Mouse (Mus musculus) midbrain, postnatal 0 days (tissue): ENCODE measurements around the gene Tmem150c. TPM values are rescaled to one million over a fixed set of nuclear protein-coding genes. Genes with fewer than 3 reads are reported as not detected.
A peak's percentile ranks its signal among the peaks of the same experiment; 100 is the strongest.

Experiments used
- ATAC-seq: fragments of 200-750 bp; cut with Nextera tagmentation; 2 replicates; pipeline ENCODE4 v1.8.0; 2017; ENCODE audit warnings: moderate number of reproducible peaks, mild to moderate bottlenecking, moderate TSS enrichment, moderate library complexity; ENCODE audit not compliant: low FRiP score
- DNase-seq: peaks from one replicate; pipeline ENCODE4 v3.0.0-alpha.2; 2015; ENCODE audit warnings: low spot score
- H3K27ac ChIP-seq: fragments of 300-500 bp; sonication (generic); 2 replicates; pipeline ENCODE4 v1.5.1; 2014; ENCODE audit warnings: low read depth, mild to moderate bottlenecking, low read length, mixed read lengths
- H3K27me3 ChIP-seq: fragments of 300-500 bp; sonication (generic); 2 replicates; pipeline ENCODE4 v1.6.1; 2014; ENCODE audit warnings: low read length, control low read depth, mixed read lengths; ENCODE audit not compliant: insufficient read depth
- H3K36me3 ChIP-seq: fragments of 300-500 bp; sonication (generic); 2 replicates; pipeline ENCODE4 v1.6.1; 2014; ENCODE audit warnings: low read length, control low read depth, mixed read lengths; ENCODE audit not compliant: insufficient read depth
- H3K4me1 ChIP-seq: fragments of 300-500 bp; sonication (generic); 2 replicates; pipeline ENCODE4 v1.6.1; 2014; ENCODE audit warnings: mild to moderate bottlenecking, control low read depth, antibody characterized with exemption, low read length, mixed read lengths; ENCODE audit not compliant: insufficient read depth
- H3K4me2 ChIP-seq: fragments of 300-500 bp; sonication (generic); 2 replicates; pipeline ENCODE4 v1.6.1; 2014; ENCODE audit warnings: low read depth, mild to moderate bottlenecking, low read length, mixed read lengths; ENCODE audit not compliant: poor library complexity, severe bottlenecking
- H3K4me3 ChIP-seq: fragments of 300-500 bp; sonication (generic); 2 replicates; pipeline ENCODE4 v1.5.1; 2014; ENCODE audit warnings: low read depth, mild to moderate bottlenecking, low read length, moderate library complexity
- H3K9ac ChIP-seq: fragments of 300-500 bp; sonication (generic); replicated peaks from 2 replicates; pipeline ENCODE4 v1.6.1; 2014; ENCODE audit warnings: mild to moderate bottlenecking, low read length, moderate library complexity, mixed read lengths; ENCODE audit not compliant: poor library complexity, severe bottlenecking
- H3K9me3 ChIP-seq: fragments of 300-500 bp; sonication (generic); 2 replicates; pipeline ENCODE4 v1.6.1; 2016; ENCODE audit warnings: low read length, control low read depth
- CTCF ChIP-seq: IDR thresholded peaks from 2 replicates; pipeline ENCODE4 v1.5.1; 2016; ENCODE audit warnings: antibody characterized with exemption, mild to moderate bottlenecking
- WGBS: fragments of 180-500 bp; shearing (Covaris S2); extraction: QIAGEN DNeasy Blood & Tissue Kit; methylation state at CpG from one replicate; pipeline ENCODE4 v1.1.7; 2014; 5-methylcytosine and 5-hydroxymethylcytosine counted together
- polyA plus RNA-seq: library from polyadenylated mRNA; unstranded; fragments of >200 nt; fragmentation: Nextera tagmentation; extraction: Ambion mirVana; gene quantifications from 2 replicates; pipeline ENCODE4 v1.2.1, GENCODE M21; 2015
- total RNA-seq: library from RNA; depleted of rRNA; stranded (reverse); fragments of >200 nt; gene quantifications from 2 replicates; pipeline ENCODE4 v1.2.3, GENCODE M21; 2014

Tmem150c gene
- total and polyA plus RNA-seq, 2 experiments from 2014 or later, result 49.1 to 63.7 TPM

DNA sequence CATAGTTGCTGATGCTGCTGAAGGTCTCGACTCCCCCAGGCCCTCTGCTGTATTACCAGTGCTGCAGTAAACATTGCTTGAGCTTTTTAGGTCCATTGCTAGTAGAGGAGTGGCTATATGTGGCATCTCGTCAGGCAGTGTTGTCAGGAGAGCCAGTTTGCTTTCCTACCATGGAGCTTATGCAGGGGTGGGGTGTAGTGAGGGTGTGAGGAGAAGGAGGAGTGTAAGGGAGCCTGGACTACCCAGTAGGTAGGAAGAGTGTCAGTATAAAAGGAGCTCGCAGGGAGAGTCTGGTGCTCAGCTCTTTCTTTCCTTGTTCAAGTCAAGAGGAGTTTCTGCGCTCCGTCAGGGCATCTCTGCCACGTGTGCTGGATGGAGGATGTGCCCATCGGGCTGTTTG, 106.9 kb downstream of the Tmem150c start:
- ATAC-seq (no peak), DNase-seq (no peak)
- WGBS, result 92% methylated on average over 7 of the region's 7 CpGs
- no peak overlapping the region for H3K4me3 ChIP-seq
- no peaks in the 10 kb centered on the region for H3K4me1 ChIP-seq
- no peaks in the 10 kb centered on the region for H3K9me3 ChIP-seq
- H3K27ac ChIP-seq, result no peak overlapping the region
- no peaks in the 10 kb centered on the region for H3K36me3 ChIP-seq
- no peak overlapping the region for H3K4me2 ChIP-seq
- no peak for TF ChIP-seq CTCF
- H3K27me3 ChIP-seq, result no peaks in the 10 kb centered on the region
- no peak overlapping the region for H3K9ac ChIP-seq

- Histone ChIP-seq H3K4me1 (no peaks in the 10 kb centered on the region), H3K36me3 (no peaks in the 10 kb centered on the region), H3K27me3 (no peaks in the 10 kb centered on the region), H3K9me3 (no peaks in the 10 kb centered on the region), H3K4me3 (no peak overlapping the region), H3K27ac (no peak overlapping the region), H3K9ac (no peak overlapping the region), H3K4me2 (no peak overlapping the region)
- WGBS, result 99% methylated on average over 3 of the region's 3 CpGs
- TF ChIP-seq CTCF, result peak; percentile 26; the same call in 1 of the 2 replicates
- no peak for DNase-seq
- ATAC-seq, result no peak
Observed at GRCm38 (mm10) chr5:100049904-100050303, 109.7 kb downstream of the Tmem150c start.

GRCm38 (mm10) chr5:100047871-100048270, 111.7 kb downstream of the Tmem150c start:
- Histone ChIP-seq H3K27me3 (no peaks in the 10 kb centered on the region), H3K27ac (no peak overlapping the region), H3K9ac (no peak overlapping the region), H3K4me3 (no peak overlapping the region), H3K9me3 (no peaks in the 10 kb centered on the region), H3K4me1 (no peaks in the 10 kb centered on the region), H3K4me2 (no peak overlapping the region), H3K36me3 (no peaks in the 10 kb centered on the region)
- DNase-seq (peak; percentile 57), ATAC-seq (no peak)
- no peak for TF ChIP-seq CTCF
- 44% methylated on average over 7 of the region's 7 CpGs for WGBS

DNA sequence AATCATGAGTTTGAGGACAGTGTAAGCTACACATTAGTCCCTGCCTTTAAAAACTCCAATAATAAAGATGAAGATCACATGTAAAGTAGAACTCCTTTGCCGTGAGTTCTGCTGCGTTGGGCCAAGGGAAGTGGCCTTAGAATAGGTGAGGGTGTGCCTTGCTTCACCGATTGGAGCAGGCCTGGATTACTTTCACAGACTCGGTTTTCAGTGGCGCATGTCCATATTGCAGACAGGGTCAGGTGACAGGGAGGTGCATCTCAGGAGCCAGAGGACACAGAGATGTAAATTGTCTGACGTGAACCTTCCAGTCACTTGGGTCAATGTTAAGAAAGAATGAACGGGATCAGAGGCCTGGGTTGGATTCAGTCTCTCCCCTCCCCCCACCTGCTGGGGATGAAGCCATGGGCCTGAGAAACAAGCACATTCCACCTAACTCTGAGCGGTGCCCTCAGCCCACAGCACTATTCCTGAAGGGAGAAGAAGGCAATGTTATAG, 112.4 kb downstream of the Tmem150c start:
- H3K4me3 ChIP-seq, result no peak overlapping the region
- no peak overlapping the region for H3K27ac ChIP-seq
- no peak for TF ChIP-seq CTCF
- H3K36me3 ChIP-seq, result no peaks in the 10 kb centered on the region
- H3K27me3 ChIP-seq, result no peaks in the 10 kb centered on the region
- H3K9ac ChIP-seq, result no peak overlapping the region
- DNase-seq (no peak), ATAC-seq (no peak)
- no peaks in the 10 kb centered on the region for H3K9me3 ChIP-seq
- H3K4me1 ChIP-seq, result no peaks in the 10 kb centered on the region
- 48% methylated on average over 8 of the region's 8 CpGs for WGBS
- no peak overlapping the region for H3K4me2 ChIP-seq

DNA sequence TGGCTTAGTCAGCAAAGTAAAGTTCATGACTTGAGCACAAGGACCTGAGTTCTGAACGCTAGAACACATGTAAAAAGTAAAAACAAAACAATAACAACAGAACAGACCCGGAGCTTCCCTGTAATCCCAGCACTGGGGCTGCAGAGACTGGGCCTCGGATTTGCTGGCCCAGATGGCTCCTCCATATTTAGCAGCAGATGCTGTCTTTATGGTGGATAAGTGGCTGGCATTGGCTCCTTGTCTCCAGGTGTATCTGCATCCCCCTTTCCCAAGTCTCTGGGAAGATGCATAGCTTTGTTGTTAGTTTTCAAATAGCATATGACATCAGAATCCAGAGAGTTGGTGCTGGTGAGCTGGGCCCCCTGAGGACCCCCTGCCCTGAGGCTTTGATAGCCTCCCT, 113.5 kb downstream of the Tmem150c start:
- H3K4me2 ChIP-seq, result no peak overlapping the region
- no peak overlapping the region for H3K27ac ChIP-seq
- no peaks in the 10 kb centered on the region for H3K9me3 ChIP-seq
- ATAC-seq, result no peak
- no peak for TF ChIP-seq CTCF
- 79% methylated on average over 3 of the region's 3 CpGs for WGBS
- peaks cover 4% of the 10 kb centered on the region; the same call in 1 of the 2 replicates for H3K4me1 ChIP-seq
- no peak overlapping the region for H3K9ac ChIP-seq
- H3K36me3 ChIP-seq, result no peaks in the 10 kb centered on the region
- no peaks in the 10 kb centered on the region for H3K27me3 ChIP-seq
- no peak overlapping the region for H3K4me3 ChIP-seq
- DNase-seq, result no peak

GRCm38 (mm10) chr5:100044621-100045020, 115.0 kb downstream of the Tmem150c start:
- Histone ChIP-seq H3K27me3 (no peaks in the 10 kb centered on the region), H3K4me2 (no peak overlapping the region), H3K4me1 (peaks cover 4% of the 10 kb centered on the region; the same call in 1 of the 2 replicates), H3K27ac (no peak overlapping the region), H3K4me3 (no peak overlapping the region), H3K9me3 (no peaks in the 10 kb centered on the region), H3K9ac (no peak overlapping the region), H3K36me3 (no peaks in the 10 kb centered on the region)
- TF ChIP-seq CTCF, result no peak
- no peak for ATAC-seq
- WGBS, result 76% methylated on average over 5 of the region's 5 CpGs
- no peak for DNase-seq
